Mouse (Mus musculus): ENCODE measurements around the gene Coq10a.
A peak's percentile ranks its signal among the peaks of the same experiment; 100 is the strongest.

Gene Coq10a

DNA sequence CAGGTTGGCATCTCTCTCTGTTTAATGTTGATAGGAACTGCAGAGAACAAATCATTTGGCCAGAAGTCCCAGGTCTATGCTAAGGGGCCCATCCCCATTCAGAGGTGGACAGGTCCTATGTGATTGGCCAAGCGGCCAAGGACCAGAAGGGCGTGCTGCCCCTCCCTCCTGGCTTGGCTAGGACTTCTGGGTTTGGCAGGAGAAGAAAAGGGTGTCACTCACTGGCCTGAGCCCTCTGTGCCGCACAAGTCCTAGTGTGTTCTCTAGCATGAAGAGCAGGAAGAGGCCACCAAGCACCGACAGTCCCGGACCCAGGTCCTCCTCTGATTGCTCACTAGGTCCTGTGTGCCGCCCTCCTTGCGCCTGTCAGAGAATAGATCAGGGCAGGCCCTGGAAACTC is 28.7 kb upstream of the Coq10a start:
- DNase-seq (ENCODE audit: low read depth, low spot score): no peak
- Histone ChIP-seq H3K36me3 (ENCODE audit: control insufficient read depth, insufficient read depth, low read length, poor library complexity, severe bottlenecking) (peaks cover 2% of the 10 kb centered on the region; the same call in 1 of the 2 replicates), H3K27me3 (ENCODE audit: control insufficient read depth, insufficient read depth, low read length, poor library complexity, severe bottlenecking) (no peaks in the 10 kb centered on the region)

DNA sequence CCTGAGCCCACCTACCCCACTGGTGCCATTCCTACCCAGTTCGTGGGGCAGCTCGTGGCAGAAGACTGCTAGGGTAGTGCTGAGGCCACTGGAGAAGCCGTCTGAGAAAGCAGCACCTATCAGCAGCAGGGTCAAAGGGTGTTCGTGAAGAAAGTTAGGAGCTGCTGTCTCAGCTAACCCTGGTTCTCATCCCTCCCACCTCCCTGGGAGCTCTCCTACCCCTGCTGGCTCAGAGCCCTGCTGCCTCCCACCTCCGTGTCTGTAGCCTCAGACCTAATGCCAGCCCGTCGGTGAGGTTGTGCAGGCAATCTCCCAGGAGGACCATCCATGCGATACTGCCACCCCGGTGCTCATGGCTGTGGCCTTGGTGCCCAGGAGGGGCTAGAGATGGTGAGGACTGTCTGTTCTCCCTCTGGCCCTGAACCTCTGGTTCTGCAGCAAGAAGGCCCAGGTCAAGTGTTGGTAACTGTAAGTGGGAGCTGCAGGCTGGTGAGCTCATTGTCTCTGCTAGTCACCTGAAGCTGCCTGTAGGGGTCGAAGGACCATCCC is 28.0 kb upstream of the Coq10a start:
- no peaks in the 10 kb centered on the region for H3K27me3 ChIP-seq (ENCODE audit: control insufficient read depth, insufficient read depth, low read length, poor library complexity, severe bottlenecking)
- DNase-seq (ENCODE audit: low read depth, low spot score): no peak
- peaks cover 2% of the 10 kb centered on the region; the same call in 1 of the 2 replicates for H3K36me3 ChIP-seq (ENCODE audit: control insufficient read depth, insufficient read depth, low read length, poor library complexity, severe bottlenecking)

DNA sequence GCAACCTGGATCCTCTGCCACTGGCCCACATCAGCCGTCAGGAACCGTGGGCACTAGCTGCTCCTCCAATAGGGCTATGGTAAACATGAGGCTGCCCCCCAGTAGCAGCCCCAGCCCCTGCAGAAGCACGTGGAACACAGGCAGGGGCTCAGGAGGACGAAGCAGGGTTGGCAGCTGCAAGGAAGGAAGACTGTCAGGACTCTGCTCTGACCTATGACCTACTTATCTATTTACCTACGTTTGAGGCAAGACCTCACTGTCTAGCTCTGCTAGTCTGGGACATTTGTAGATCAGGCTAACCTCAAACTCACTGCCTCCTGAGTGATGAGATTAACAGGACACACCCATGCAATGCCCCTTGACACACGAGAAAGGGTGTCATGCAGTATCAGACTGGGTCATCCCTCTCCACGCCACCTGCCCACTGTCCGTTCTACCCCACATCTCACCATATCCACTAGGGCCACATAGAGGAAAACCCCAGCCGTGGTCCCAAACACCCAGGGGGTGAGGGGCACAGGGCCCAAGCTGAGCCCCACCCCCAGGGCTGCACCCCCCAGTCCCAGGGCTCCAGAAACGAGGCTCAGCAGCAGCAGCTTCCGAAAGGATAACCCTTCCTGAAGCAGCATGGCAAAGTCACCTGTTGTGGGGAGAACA is 27.3 kb upstream of the Coq10a start:
- Histone ChIP-seq H3K36me3 (ENCODE audit: control insufficient read depth, insufficient read depth, low read length, poor library complexity, severe bottlenecking) (peaks cover 2% of the 10 kb centered on the region; the same call in 1 of the 2 replicates), H3K27me3 (ENCODE audit: control insufficient read depth, insufficient read depth, low read length, poor library complexity, severe bottlenecking) (no peaks in the 10 kb centered on the region)
- no peak for DNase-seq (ENCODE audit: low read depth, low spot score)

DNA sequence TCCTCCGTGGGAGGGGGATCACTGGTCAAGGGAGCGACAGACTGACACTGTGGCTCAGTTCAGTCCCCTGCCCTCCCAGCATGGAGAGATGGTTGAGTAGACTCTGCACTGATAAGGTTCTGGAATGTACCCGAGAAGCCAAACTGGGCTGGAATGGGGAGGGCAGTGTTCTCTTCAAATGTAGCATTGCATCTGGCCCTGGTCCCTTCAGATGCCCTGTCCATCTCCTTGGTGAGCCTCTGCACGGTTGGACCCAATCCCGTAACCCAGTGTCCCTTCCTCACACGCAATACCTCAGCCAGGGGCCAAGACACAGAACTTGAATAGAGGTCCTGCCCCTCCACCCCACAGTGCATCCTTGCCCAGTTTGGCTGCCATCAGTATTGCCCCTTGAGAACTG is 23.1 kb upstream of the Coq10a start:
- no peaks in the 10 kb centered on the region for H3K27me3 ChIP-seq (ENCODE audit: control insufficient read depth, insufficient read depth, low read length, poor library complexity, severe bottlenecking)
- peaks cover 17% of the 10 kb centered on the region for H3K36me3 ChIP-seq (ENCODE audit: control insufficient read depth, insufficient read depth, low read length, poor library complexity, severe bottlenecking)
- no peak for DNase-seq (ENCODE audit: low read depth, low spot score)

DNA sequence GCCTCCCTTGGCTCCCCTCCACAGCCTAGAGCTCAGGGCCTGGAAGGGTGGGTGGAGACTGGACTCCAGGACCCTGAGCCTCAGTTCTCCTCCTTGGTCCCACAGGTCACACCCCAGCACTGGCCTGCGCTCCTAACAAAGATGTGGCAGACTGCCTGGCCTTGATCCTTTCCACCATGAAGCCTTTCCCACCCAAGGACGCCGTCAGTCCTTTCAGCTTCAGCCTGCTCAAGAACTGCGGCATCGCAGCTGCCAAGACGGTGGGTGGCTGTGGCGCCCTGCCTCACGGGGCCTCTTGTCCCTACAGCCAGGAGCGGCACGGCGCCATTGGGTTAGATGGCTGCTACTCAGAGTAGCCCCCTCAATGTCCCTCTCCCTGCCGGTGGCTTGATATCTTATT is 21.6 kb upstream of the Coq10a start:
- no peak for DNase-seq (ENCODE audit: low read depth, low spot score)
- Histone ChIP-seq H3K27me3 (ENCODE audit: control insufficient read depth, insufficient read depth, low read length, poor library complexity, severe bottlenecking) (no peaks in the 10 kb centered on the region), H3K36me3 (ENCODE audit: control insufficient read depth, insufficient read depth, low read length, poor library complexity, severe bottlenecking) (peaks cover 17% of the 10 kb centered on the region)

DNA sequence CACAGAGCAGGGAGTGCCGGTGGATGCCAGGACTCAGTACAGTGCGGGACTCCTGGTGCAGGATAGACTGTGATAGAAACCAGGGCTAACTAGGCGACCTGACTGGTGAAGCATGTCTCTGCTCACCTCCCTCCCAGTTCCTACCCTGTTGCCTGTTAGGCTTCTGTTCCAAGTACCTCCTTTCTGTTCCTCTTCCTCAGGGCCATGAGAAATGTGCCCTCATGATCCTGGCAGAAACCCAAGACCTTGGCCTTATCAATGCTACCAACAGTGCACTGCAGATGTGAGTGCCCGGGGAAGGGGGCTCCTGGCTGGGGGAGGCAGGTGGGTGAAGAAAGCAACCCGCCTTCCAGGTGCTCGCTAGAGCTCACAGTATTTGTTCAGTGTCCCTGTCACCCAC is 20.8 kb upstream of the Coq10a start:
- H3K36me3 ChIP-seq (ENCODE audit: control insufficient read depth, insufficient read depth, low read length, poor library complexity, severe bottlenecking): peaks cover 17% of the 10 kb centered on the region

DNA sequence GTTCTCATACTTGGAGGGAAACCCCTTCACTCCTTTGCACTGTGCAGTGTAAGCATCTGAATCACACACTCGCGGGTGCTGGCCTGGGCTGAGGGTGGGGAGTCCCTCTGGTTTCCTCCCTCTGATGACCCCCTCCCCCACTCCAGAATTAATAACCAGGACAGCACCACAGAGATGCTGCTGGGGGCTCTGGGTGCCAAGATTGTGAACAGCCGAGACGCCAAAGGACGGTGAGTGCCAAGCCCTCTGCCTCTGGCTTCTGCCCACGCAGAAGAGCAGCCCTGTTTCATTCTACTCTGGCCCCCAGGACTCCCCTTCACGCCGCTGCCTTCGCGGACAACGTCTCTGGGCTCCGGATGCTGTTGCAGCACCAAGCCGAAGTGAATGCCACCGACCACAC is 20.1 kb upstream of the Coq10a start:
- H3K27me3 ChIP-seq (ENCODE audit: control insufficient read depth, insufficient read depth, low read length, poor library complexity, severe bottlenecking): no peaks in the 10 kb centered on the region
- H3K36me3 ChIP-seq (ENCODE audit: control insufficient read depth, insufficient read depth, low read length, poor library complexity, severe bottlenecking): peaks cover 17% of the 10 kb centered on the region
- DNase-seq (ENCODE audit: low read depth, low spot score): no peak

More for the DNA sequence above, 20.8 kb upstream of the Coq10a start:
- DNase-seq (ENCODE audit: low read depth, low spot score): no peak
- no peaks in the 10 kb centered on the region for H3K27me3 ChIP-seq (ENCODE audit: control insufficient read depth, insufficient read depth, low read length, poor library complexity, severe bottlenecking)

DNA sequence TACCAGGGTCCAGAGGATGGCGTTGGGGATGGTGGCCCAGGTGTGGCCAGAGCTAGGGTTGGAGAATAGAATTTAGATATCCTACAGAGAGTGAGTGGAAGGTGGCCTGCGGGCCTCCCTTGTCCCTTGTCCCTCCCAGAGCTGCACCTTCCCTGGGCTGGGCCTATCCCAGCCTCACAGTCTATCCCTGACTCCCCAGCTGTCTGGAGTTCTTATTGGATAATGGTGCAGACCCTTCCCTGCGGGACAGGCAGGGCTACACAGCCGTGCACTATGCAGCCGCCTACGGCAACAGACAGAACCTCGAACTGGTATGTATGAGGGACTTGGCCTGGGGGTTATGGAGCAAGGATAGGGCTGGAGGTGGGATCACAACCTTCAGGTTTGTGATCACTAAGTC is 17.1 kb upstream of the Coq10a start:
- H3K27me3 ChIP-seq (ENCODE audit: control insufficient read depth, insufficient read depth, low read length, poor library complexity, severe bottlenecking): no peaks in the 10 kb centered on the region

DNA sequence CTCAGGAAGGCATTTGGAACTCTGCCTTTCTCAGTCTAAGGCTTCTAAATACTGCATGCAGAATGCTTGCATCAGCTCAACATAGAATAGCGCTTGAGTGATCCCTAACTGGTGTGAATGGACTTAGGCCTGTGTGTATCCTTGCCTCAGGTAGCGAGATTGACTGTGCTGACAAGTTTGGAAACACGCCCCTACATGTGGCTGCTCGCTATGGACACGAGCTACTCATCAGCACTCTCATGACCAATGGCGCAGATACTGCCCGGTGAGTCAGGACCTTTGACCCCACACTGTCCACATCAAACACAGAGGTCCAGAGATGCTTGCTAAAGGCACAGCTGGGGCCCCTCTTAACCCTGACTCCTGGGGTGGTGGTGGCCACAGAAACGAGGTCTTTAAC is 13.7 kb upstream of the Coq10a start:
- H3K36me3 ChIP-seq (ENCODE audit: control insufficient read depth, insufficient read depth, low read length, poor library complexity, severe bottlenecking): peaks cover 2% of the 10 kb centered on the region
- DNase-seq (ENCODE audit: low read depth, low spot score): no peak

More for the DNA sequence above, 17.1 kb upstream of the Coq10a start:
- DNase-seq (ENCODE audit: low read depth, low spot score): no peak
- H3K36me3 ChIP-seq (ENCODE audit: control insufficient read depth, insufficient read depth, low read length, poor library complexity, severe bottlenecking): peaks cover 14% of the 10 kb centered on the region

DNA sequence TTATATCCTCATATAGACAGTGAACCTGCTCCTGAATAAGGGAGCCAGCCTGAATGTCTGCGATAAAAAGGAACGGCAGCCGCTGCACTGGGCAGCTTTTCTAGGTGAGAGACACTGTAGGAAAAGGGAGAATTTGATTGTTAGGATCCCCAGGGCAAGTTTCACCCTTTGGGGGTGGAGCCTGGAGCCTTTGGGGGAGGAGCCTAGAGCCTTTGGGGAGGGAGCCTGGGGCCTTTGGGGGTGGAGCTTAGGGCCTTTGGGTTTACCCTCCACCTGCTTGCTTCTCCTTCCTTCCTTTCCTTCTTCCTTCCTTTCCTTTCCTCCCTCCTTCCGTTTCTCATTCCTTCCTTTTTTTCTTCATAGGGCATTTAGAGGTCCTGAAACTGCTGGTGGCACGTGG is 11.8 kb upstream of the Coq10a start:
- peaks cover 2% of the 10 kb centered on the region for H3K36me3 ChIP-seq (ENCODE audit: control insufficient read depth, insufficient read depth, low read length, poor library complexity, severe bottlenecking)
- H3K27me3 ChIP-seq (ENCODE audit: control insufficient read depth, insufficient read depth, low read length, poor library complexity, severe bottlenecking): no peaks in the 10 kb centered on the region
- peak; percentile 48 for DNase-seq (ENCODE audit: low read depth, low spot score)

More for the DNA sequence above, 13.7 kb upstream of the Coq10a start:
- H3K27me3 ChIP-seq (ENCODE audit: control insufficient read depth, insufficient read depth, low read length, poor library complexity, severe bottlenecking): no peaks in the 10 kb centered on the region

DNA sequence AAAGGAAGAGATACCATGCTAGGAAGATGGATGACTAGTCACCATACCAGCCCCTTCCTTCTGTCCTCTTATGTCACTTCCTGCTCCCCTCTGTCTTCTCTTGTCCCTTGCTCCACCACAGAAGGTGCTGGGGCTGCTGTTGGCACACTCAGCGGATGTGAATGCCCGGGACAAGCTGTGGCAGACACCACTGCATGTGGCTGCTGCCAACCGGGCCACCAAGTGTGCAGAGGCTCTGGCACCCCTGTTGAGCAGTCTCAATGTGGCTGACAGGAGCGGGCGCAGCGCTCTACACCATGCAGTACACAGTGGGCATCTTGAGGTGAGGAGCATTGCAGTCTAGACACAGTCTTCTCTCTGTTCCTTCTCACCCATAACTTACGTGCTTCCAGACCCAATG is 10.5 kb upstream of the Coq10a start:
- Histone ChIP-seq H3K36me3 (ENCODE audit: control insufficient read depth, insufficient read depth, low read length, poor library complexity, severe bottlenecking) (peaks cover 2% of the 10 kb centered on the region), H3K27me3 (ENCODE audit: control insufficient read depth, insufficient read depth, low read length, poor library complexity, severe bottlenecking) (no peaks in the 10 kb centered on the region)
- DNase-seq (ENCODE audit: low read depth, low spot score): no peak

DNA sequence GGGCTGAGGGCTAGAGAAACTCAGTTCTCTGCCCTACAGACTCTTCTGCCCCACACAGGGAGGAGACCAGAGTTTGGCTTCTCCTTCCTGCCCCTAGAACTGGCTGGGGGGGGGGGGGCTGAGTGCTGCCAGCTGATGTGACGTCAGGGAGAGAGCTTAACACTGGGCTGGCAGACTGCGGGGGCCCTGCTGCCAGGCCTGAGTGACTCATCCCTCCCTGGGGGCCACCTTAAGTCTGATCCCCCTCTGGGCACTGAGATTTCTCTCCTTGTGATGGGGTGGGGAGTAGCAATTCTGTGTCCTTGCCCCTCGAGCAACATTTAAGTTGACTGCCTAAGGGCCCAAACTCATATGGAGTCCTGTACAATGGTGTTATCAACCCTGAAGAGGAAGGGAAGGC is 9.7 kb upstream of the Coq10a start:
- Histone ChIP-seq H3K27me3 (ENCODE audit: control insufficient read depth, insufficient read depth, low read length, poor library complexity, severe bottlenecking) (no peaks in the 10 kb centered on the region), H3K36me3 (ENCODE audit: control insufficient read depth, insufficient read depth, low read length, poor library complexity, severe bottlenecking) (peaks cover 2% of the 10 kb centered on the region)
- no peak for DNase-seq (ENCODE audit: low read depth, low spot score)

DNA sequence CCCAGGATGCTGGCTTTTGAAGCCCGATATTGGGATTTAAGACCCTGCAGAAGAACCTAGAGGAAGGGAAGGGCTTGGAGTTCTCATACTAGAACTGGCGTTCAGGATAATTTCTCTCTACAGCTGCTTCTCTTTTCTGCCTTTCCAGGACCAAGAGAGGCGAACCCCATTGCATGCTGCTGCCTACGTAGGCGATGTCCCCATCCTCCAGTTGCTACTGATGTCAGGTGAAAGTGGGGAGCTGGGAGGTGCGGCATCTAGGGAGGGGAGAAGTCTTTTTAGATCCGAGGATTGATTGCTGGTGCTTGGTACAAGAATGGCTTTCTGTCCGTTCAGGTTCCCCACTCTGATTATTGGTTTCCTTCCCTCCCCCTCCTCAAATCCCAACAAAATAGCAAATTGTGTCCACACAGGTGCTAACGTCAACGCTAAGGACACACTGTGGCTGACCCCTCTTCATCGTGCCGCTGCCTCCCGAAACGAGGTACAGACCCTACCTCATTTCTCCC is 9.2 kb upstream of the Coq10a start:
- Histone ChIP-seq H3K27me3 (ENCODE audit: control insufficient read depth, insufficient read depth, low read length, poor library complexity, severe bottlenecking) (no peaks in the 10 kb centered on the region), H3K36me3 (ENCODE audit: control insufficient read depth, insufficient read depth, low read length, poor library complexity, severe bottlenecking) (peaks cover 2% of the 10 kb centered on the region)
- DNase-seq (ENCODE audit: low read depth, low spot score): no peak

DNA sequence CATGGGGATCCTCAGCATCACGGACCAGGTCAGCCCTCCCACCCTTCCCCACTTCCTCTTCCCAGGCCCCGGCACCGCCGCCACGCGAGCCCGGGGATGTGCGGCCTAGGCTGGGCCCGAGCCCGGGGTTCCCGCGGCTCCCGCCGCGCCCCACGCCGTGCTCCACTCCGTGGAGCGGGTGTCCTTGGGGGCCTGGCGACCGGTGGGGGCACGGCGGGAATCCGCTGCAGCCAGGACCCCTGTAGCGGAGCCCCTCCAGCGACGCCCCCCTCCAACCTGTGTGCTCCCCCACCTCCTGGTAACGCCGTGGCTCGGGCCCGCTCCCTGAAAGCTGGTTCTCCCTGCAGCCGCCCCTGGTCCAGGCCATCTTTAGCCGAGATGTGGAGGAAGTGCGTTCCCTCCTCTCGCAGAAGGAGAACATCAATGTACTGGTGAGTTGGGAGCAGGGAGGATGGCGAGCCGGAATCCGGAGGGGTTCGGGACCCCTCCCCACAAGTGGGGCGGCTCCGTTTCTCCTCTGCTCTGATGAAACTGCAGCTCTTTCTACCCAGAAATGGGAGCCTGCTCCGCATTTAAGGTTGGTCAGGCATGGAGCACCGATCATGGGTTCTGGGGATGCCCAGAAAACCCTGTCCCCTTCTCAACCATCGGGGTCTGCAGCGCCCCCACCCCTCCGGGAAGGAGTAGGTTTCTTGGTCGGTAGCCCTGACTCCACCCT is 8.6 kb upstream of the Coq10a start:
- DNase-seq (ENCODE audit: low read depth, low spot score): no peak
- H3K27me3 ChIP-seq (ENCODE audit: control insufficient read depth, insufficient read depth, low read length, poor library complexity, severe bottlenecking): no peaks in the 10 kb centered on the region
- H3K36me3 ChIP-seq (ENCODE audit: control insufficient read depth, insufficient read depth, low read length, poor library complexity, severe bottlenecking): peaks cover 2% of the 10 kb centered on the region; the same call in 1 of the 2 replicates

Measured in splenic B cell, adult 2 months (primary cell).